Mouse (Mus musculus) Patski (cell line): ENCODE data around the gene Nup35. TPM values are rescaled to one million over a fixed set of nuclear protein-coding genes. Genes with fewer than 3 reads are reported as not detected.

ENCODE experiments used
- ATAC-seq: fragments of 100-300 bp; one replicate; pipeline ENCODE4 v1.8.0; 2021
- CTCF ChIA-PET: fragments of 350-600 bp; sonication (Branson Sonifier 250); formaldehyde crosslinking; loops from one replicate; lab custom pipeline; 2022; ENCODE audit warnings: inconsistent platforms; lab: Charles Lee
- POLR2A ChIA-PET: fragments of 350-600 bp; sonication (Branson Sonifier 250); formaldehyde crosslinking; loops from one replicate; lab custom pipeline; 2022; ENCODE audit warnings: antibody characterized with exemption, inconsistent platforms; lab: Charles Lee
- DNase-seq: peaks from one replicate; pipeline ENCODE4 v3.0.0-alpha.2; 2011; ENCODE audit warnings: low read depth, low spot score
- H3K27me3 ChIP-seq: fragments of 371-371 bp; one replicate; pipeline ENCODE4 v1.5.1; 2021
- CTCF ChIP-seq: fragments of 100-300 bp; IDR thresholded peaks from one replicate; pipeline ENCODE4 v1.5.1; 2021
- in situ Hi-C: fragments of 300-500 bp; cut with MboI; formaldehyde crosslinking; loops from 3 replicates; pipeline ENCODE4 v1.11.1; 2018; ENCODE audit warnings: low pct_unique_long_range_greater_than_20kb, mixed read lengths
- polyA plus RNA-seq: library from polyadenylated mRNA; unstranded; gene quantifications from one replicate; pipeline ENCODE4 v1.2.3, GENCODE M21; 2021

Nup35 gene
- polyA plus RNA-seq, 1 experiment from 2014 or later = 25.0 TPM

GRCm38 (mm10) chr2:80684396-80685071 is 67.5 kb downstream of the Nup35 start:
- POLR2A ChIA-PET = no interaction called here
- ATAC-seq (no peak), DNase-seq (no peak)
- H3K27me3 ChIP-seq = no peaks in the 10 kb centered on the region
- TF ChIP-seq CTCF = no peak
- CTCF ChIA-PET = interaction anchor here (1.5 to 1.6 kb wide), 2 partner anchors 9 to 13 kb away, joined by 4 to 6 read pairs; no protein-coding TSS in a partner anchor
- in situ Hi-C loops = no loop called here

- in situ Hi-C loops = no loop called here
- ChIA-PET CTCF (no interaction called here), POLR2A (no interaction called here)
- TF ChIP-seq CTCF = no peak
- H3K27me3 ChIP-seq = no peaks in the 10 kb centered on the region
- DNase-seq = no peak
- no peak for ATAC-seq
Observed at GRCm38 (mm10) chr2:80688261-80688660, 71.2 kb downstream of the Nup35 start.

DNA sequence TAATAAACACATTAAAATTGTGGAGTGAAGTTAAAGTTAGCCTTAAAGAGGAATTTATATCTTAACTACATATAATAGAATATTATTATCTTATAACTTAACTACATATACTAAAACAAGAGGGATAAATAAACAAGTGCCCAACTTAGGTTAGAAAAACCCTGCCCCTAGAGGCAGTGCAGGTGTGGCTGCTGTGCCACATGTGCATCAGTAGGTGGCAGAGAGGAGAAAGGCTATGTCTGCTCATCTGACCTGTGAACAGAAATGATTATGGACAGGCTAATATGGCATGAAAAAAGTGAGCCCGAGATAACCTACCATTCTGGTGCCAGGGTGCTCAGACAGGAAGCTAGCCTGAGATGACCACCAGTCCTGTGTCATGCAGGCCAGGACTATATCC is 90.4 kb downstream of the Nup35 start:
- ChIA-PET POLR2A (no interaction called here), CTCF (no interaction called here)
- peaks cover 13% of the 10 kb centered on the region for H3K27me3 ChIP-seq
- ATAC-seq (no peak), DNase-seq (no peak)
- peak; percentile 47 for TF ChIP-seq CTCF
- in situ Hi-C loops = no loop called here

Other genes starting within 250 kb of the Nup35 start
- gene Frzb, start 169.6 kb upstream of the Nup35 start, polyA plus RNA-seq = 0.08 TPM
- 174 TPM for gene Nckap1, start 35.9 kb upstream of the Nup35 start, polyA plus RNA-seq
- 12.6 TPM for gene Dusp19, start 191 bp upstream of the Nup35 start, polyA plus RNA-seq